Mouse (Mus musculus): ENCODE measurements around the gene Myl6.

- TF ChIP-seq CTCF (IDR thresholded peaks at IDR 0.05; ENCODE audit: low read depth) (no peak), EP300 (IDR thresholded peaks at IDR 0.05; ENCODE audit: low read depth) (no peak)
Measured at GRCm38 (mm10) chr10:128474366-128474765, 19.6 kb downstream of the Myl6 start.

All from heart, postnatal 0 days (tissue).